Mouse (Mus musculus) A20 (cell line): ENCODE data around the gene Pik3c2b.
"Not testable (repeated sequence)": the region's sequence is repeated elsewhere in the genome, so short reads cannot be mapped to it uniquely, and the experiment has no call there.

Experiments used
- DNase-seq: peaks from one replicate; pipeline ENCODE4 v3.0.0-alpha.2; 2011; ENCODE audit warnings: low read depth, low spot score

Gene Pik3c2b

GRCm38 (mm10) chr1:133033316-133034090 is 12.0 kb upstream of the Pik3c2b start:
- peak; percentile 93 for DNase-seq

DNA sequence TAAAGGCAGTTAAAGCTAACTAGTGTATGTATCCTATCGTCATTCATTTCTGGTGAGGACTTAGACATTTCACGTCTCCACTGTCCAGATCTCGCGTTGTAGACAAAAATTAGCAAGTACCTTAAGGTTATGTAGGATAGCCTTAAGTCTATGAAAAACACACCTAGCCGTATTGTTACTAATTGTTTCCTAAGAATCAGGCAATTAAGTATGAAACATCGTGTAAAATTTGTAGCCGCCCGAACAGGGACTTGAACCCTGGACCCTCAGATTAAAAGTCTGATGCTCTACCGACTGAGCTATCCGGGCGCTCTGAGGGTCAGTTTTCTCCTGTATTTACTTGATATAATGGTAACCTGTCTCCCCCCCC is 11.4 kb upstream of the Pik3c2b start:
- peak; percentile 85 for DNase-seq

- not testable (repeated sequence) for DNase-seq
These were observed 10.8 kb upstream of the Pik3c2b start for GRCm38 (mm10) chr1:133034682-133035081.

DNA sequence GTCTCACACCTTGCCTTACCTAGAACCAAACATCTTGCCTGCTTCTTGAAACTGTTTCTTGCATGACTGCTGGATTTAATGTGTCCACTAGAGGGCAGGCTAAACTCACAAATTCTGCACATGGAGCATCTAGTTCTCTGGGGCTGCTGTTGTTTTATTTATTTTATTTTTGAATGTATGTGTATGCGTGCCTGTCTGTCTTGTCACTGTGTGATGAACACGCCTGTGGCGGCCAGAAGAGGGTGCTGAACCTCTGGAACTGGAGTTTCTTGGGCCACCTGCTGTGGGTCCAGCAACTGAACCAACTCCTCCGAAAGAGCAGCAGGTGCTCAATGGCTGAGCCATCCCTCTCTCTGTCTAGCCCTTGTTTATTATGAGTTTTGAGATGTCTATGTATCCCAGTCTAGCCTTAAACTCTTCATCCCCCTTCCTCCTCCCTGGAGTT is 5.9 kb upstream of the Pik3c2b start:
- peak; percentile 83 for DNase-seq

DNA sequence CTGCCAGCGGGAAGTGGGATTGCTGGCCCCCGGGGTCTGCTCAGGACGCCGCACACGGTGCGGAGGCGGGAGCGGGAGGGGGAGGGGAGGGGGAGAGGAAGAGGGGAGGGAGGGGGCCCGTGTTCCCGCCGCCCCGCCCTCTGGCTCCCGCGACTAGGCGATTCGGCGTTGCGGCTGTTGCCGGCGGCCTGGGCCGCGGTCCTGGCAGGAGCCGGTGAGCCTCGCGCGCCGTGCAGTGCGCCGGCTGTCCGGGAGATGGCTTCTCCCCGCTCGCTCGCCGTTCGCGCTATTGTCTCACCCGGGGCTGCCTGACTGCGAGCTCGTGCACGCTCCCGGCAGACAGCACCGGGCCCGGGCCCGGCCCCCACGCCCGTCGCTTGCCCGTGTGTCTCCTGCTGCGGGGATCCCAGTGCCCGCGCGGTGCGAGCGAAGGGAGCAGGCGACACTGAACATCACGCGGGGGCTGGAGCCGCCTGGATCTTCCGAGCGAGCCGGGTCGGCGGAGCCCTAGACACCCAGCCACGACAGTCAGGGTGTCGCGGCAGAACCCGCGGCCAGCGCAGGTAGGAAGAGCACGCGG is 484 bp downstream of the Pik3c2b start:
- peak; percentile 79 for DNase-seq

DNA sequence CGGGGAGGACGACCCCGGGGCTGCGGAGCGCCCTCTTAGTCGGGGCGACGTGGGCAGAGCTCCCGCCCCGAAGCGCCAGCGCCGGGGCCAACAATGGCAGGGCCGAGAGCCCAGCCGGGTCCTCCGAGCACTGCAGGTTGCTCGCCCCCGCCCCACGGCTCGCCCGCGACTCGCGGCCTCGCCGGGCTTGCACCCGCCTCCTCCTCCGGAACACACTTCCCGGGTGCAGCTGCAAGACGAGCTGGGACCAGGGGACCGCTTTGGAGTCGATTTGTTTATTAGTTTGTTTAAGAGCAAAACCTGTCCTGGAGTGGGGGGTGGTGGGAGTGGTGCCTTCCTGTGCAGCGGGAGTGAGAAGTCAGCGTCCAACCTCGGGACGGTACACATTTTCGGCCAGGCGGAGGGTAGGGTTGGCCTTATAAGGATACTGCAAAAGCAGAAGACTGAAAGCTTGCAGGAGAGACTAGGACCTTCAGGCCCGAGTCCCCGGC is 1.0 kb downstream of the Pik3c2b start:
- peak; percentile 77 for DNase-seq

DNA sequence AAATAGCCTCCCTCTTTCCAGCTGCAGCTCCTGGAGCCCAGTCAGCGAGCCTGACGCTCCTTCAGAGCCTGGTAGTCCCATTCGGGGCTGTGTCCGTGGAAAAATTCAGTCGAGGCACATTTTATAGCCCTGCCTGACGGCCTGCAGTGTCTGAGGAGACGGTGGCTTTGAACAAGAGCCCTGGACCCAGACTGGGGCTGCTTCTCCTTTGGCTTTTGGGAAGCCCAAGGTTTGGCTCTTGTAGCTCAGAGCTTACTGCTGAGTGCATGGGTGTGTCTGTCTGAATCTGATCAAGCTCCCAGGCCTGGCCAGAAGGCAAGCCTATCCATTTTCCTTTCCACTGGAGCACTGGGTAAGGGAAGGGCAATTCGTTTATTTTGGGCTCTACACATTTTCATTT is 2.1 kb downstream of the Pik3c2b start:
- DNase-seq = no peak

DNA sequence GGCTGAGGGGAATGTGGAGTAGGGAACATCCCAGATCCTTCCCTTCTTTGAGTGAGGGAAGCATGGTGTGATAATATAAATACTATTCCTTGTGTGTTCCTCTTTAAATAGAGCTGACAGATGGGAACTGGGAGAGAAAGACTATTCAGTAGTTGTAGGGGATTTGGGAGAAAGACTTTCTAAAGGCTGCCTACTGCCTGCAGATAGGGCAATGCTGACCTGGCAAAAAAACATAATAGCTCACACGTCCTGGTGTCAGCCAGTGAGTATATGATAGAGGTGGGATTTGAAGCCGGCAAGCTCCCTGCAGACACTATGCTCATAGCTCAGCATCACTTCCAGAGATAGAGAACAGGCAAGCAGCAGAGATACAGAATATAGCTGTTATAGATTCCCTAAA is 3.2 kb downstream of the Pik3c2b start:
- DNase-seq = no peak

- no peak for DNase-seq
These were observed 4.5 kb downstream of the Pik3c2b start for GRCm38 (mm10) chr1:133050001-133050431.

DNA sequence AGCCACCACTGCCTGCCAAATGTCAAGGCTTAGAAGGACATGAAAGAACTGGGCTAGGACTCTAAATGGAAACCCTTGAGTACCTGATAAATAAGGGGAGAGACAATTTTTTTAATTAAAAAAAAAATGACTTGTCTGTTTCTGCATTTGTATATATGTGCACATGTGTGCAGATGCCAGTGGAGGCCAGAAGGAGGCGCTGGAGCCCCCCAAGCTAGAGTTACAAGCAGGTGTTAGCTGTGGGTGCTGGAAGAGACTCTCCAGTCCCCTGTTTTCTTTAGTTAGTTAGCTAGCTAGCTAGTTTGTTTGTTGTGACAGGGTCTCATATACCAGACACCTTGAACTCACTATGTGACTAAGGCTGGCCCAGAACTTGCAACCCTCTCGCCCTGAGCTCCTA is 6.4 kb downstream of the Pik3c2b start:
- peak; percentile 76 for DNase-seq

- DNase-seq = peak; percentile 95
These were observed 7.6 kb downstream of the Pik3c2b start for GRCm38 (mm10) chr1:133053034-133053433.

- DNase-seq = no peak
These were observed 8.9 kb downstream of the Pik3c2b start for GRCm38 (mm10) chr1:133054326-133054725.

DNA sequence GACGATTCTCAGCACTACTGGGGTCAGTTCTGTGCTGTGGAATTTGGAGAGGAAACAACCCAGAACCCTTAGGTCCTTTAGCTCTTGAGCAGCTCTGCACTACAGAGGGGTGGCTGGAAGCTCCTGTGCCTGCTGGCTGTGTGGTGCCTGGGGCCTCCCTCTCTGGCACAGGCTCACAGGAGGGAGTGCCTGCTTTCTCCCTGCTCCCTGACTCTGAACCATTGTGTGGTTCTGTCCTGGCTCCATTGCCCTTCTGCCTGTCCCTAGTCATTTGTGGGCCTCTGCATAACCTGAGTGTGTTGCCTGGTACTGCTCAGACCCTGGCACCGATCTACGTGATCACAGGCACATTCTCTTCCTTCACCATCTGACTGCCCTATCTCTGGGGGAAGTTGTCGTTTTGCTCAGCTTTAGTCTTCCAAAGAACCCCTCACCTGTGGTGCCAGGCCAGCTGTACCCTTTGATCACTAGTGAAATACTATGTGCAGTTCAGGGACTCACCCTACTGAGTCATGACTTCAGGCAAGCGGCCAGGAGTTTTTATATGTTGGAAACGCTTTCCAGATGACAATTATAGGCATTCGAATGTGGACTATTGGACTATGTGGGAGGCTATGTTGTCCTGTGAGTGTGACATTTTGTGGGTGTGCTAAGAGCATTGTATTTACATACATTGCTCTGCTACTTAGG is 12.0 kb downstream of the Pik3c2b start:
- peak; percentile 73 for DNase-seq

GRCm38 (mm10) chr1:133059592-133059991 is 14.1 kb downstream of the Pik3c2b start:
- no peak for DNase-seq

DNA sequence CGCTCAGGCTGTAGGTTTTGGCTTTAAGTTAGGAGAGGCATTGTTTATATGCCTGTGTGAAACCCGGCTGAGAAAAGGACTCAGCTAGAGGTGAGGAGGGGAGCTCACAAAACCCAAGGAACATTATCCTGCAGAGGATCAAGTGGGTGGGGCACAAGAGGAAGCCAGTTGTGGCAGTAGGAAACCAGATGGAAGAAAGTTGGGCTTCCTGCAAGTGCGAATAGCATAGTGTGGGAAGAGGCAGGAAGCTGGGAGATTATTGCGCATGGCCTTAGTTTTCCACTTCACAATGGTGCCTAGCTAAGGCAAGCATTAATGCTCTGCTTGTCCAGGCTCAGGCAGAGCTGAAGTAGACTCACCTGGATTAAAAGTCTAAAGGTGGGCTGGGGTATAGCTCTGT is 15.2 kb downstream of the Pik3c2b start:
- DNase-seq = no peak

GRCm38 (mm10) chr1:133063164-133063563 is 17.7 kb downstream of the Pik3c2b start:
- DNase-seq = no peak

- no peak for DNase-seq
These were observed 22.8 kb downstream of the Pik3c2b start for GRCm38 (mm10) chr1:133068268-133068667.

GRCm38 (mm10) chr1:133068669-133069274 is 23.3 kb downstream of the Pik3c2b start:
- no peak for DNase-seq

GRCm38 (mm10) chr1:133069275-133070120 is 24.0 kb downstream of the Pik3c2b start:
- DNase-seq = no peak

- DNase-seq = no peak
These were observed 24.7 kb downstream of the Pik3c2b start for GRCm38 (mm10) chr1:133070157-133070556.
